Mouse (Mus musculus) bone marrow macrophage, adult 2 months (primary cell): ENCODE results near the gene Tmem156. TPM values are rescaled to one million over a fixed set of nuclear protein-coding genes. Genes with fewer than 3 reads are reported as not detected.

Source experiments
- H3K27ac ChIP-seq: 2 replicates; pipeline ENCODE4 v1.5.1; 2012; ENCODE audit warnings: low read depth, low read length; ENCODE audit not compliant: insufficient read depth
- H3K4me1 ChIP-seq: 2 replicates; pipeline ENCODE4 v1.6.1; 2012; ENCODE audit warnings: low read length; ENCODE audit not compliant: control insufficient read depth, insufficient read depth
- H3K4me3 ChIP-seq: 2 replicates; pipeline ENCODE4 v1.5.1; 2012; ENCODE audit warnings: mild to moderate bottlenecking, low read length, moderate library complexity; ENCODE audit not compliant: insufficient read depth
- CTCF ChIP-seq: IDR thresholded peaks from 2 replicates; pipeline ENCODE4 v1.5.1; 2012; ENCODE audit warnings: low read depth, mild to moderate bottlenecking, low read length, moderate library complexity
- POLR2A ChIP-seq: IDR thresholded peaks from 2 replicates; pipeline ENCODE4 v1.6.1; 2012; ENCODE audit warnings: mild to moderate bottlenecking, low read depth, low read length, borderline replicate concordance
- polyA plus RNA-seq: library from polyadenylated mRNA; stranded (reverse); fragments of >200 nt; gene quantifications from 2 replicates; pipeline ENCODE4 v1.2.4, GENCODE M21; 2012; ENCODE audit not compliant: missing spikeins, insufficient read depth, insufficient read length

Tmem156 gene
- polyA plus RNA-seq, 1 experiment = 6.1 TPM

- H3K27ac ChIP-seq = no peak overlapping the region
- H3K4me3 ChIP-seq = no peak overlapping the region
- no peaks in the 10 kb centered on the region for H3K4me1 ChIP-seq
- TF ChIP-seq POLR2A (no peak), CTCF (no peak)
Measured at GRCm38 (mm10) chr5:65005251-65005650, 86.7 kb downstream of the Tmem156 start.

Other genes starting within 250 kb of the Tmem156 start
- gene Tlr1, start 158.6 kb downstream of the Tmem156 start, polyA plus RNA-seq = 73.1 and 78.0 TPM in 2 replicates
- 19.2 and 22.6 TPM in 2 replicates for gene Tlr6, start 132.0 kb downstream of the Tmem156 start, polyA plus RNA-seq
- 12.8 and 13.7 TPM in 2 replicates for gene Fam114a1, start 122.1 kb downstream of the Tmem156 start, polyA plus RNA-seq
- 58.8 and 59.0 TPM in 2 replicates for gene Klhl5, start 15.4 kb upstream of the Tmem156 start, polyA plus RNA-seq
- 11.8 and 12.0 TPM in 2 replicates for gene Wdr19, start 107.6 kb upstream of the Tmem156 start, polyA plus RNA-seq
- gene Rfc1, start 243.5 kb upstream of the Tmem156 start, polyA plus RNA-seq = 45.4 and 51.0 TPM in 2 replicates